Mouse (Mus musculus): ENCODE measurements around the gene Nhlrc2.
"Not testable (repeated sequence)": the region's sequence is repeated elsewhere in the genome, so short reads cannot be mapped to it uniquely, and the experiment has no call there.

GRCm38 (mm10) chr19:56530529-56530928, 17.5 kb upstream of the Nhlrc2 start:
- TF ChIP-seq CTCF (IDR thresholded peaks at IDR 0.05; ENCODE audit: control insufficient read depth, insufficient read depth, insufficient read length); MYOG (IDR thresholded peaks at IDR 0.05; ENCODE audit: control insufficient read depth, extremely low read depth, insufficient read length); MAX (IDR thresholded peaks at IDR 0.05); CEBPB (IDR thresholded peaks at IDR 0.05; ENCODE audit: low read depth); FOSL1 (IDR thresholded peaks at IDR 0.05; ENCODE audit: insufficient read depth, low read length, poor library complexity, severe bottlenecking); USF1 (IDR thresholded peaks at IDR 0.05; ENCODE audit: low read depth); MYOD1 (IDR thresholded peaks at IDR 0.05; ENCODE audit: control insufficient read depth, insufficient read length, low read depth): not testable (repeated sequence)

Measured in C2C12 (cell line).